Mouse (Mus musculus) MEL (cell line): Measurements from ENCODE around the gene Ankrd52. TPM values are rescaled to one million over a fixed set of nuclear protein-coding genes. Genes with fewer than 3 reads are reported as not detected.

ENCODE experiments used
- DNase-seq: peaks from one replicate; pipeline ENCODE4 v3.0.0; 2011; ENCODE audit warnings: low read depth, low spot score
- H3K27ac ChIP-seq: 2 replicates; pipeline ENCODE4 v1.5.1; 2012; ENCODE audit warnings: low read depth, mild to moderate bottlenecking, control low read depth, low read length, moderate library complexity; ENCODE audit not compliant: control insufficient read depth
- H3K27me3 ChIP-seq, 2 experiments: fragments of 150-350 bp in 1 of 2; sonication (generic) in 1 of 2; 2 replicates each; pipeline ENCODE4 v1.6.1; 2012; ENCODE audit warnings: low read length in 2 of 2, mild to moderate bottlenecking in 2 of 2, improper control_type of control experiment in 1 of 2, moderate library complexity in 1 of 2; ENCODE audit not compliant: insufficient read depth in 2 of 2, control insufficient read depth in 1 of 2
- H3K36me3 ChIP-seq, 2 experiments: 2 replicates each; pipeline ENCODE4 v1.6.1; 2012 to 2014; ENCODE audit warnings: low read length in 2 of 2, improper control_type of control experiment in 1 of 2, inconsistent platforms in 1 of 2, mild to moderate bottlenecking in 1 of 2; ENCODE audit not compliant: insufficient read depth in 2 of 2, control insufficient read depth in 1 of 2
- H3K4me1 ChIP-seq, 2 experiments: fragments of 150-350 bp in 1 of 2; sonication (generic) in 1 of 2; 2 replicates each; pipeline ENCODE4 v1.6.1; 2012; ENCODE audit warnings: low read length in 2 of 2, improper control_type of control experiment in 1 of 2, mild to moderate bottlenecking in 1 of 2; ENCODE audit not compliant: insufficient read depth in 2 of 2, control insufficient read depth in 1 of 2
- H3K4me3 ChIP-seq, 2 experiments: fragments of 150-350 bp in 1 of 2; sonication (generic) in 1 of 2; 2 replicates each; pipeline ENCODE4 v1.5.1; 2012; ENCODE audit warnings: low read depth in 2 of 2, low read length in 2 of 2, mild to moderate bottlenecking in 2 of 2, moderate library complexity in 2 of 2, control low read depth in 1 of 2, improper control_type of control experiment in 1 of 2; ENCODE audit not compliant: control insufficient read depth in 1 of 2, insufficient read depth in 1 of 2
- H3K79me2 ChIP-seq: 2 replicates; pipeline ENCODE4 v1.6.1; 2012; ENCODE audit warnings: mild to moderate bottlenecking, low read length, moderate library complexity; ENCODE audit not compliant: control insufficient read depth, poor library complexity, insufficient read depth
- H3K9ac ChIP-seq: 2 replicates; pipeline ENCODE4 v1.6.1; 2012; ENCODE audit warnings: low read depth, mild to moderate bottlenecking, control low read depth, low read length, moderate library complexity; ENCODE audit not compliant: control insufficient read depth, poor library complexity, severe bottlenecking
- H3K9me3 ChIP-seq: fragments of 150-350 bp; sonication (generic); replicated peaks from 2 replicates; pipeline ENCODE4 v1.6.1; 2012; ENCODE audit warnings: mild to moderate bottlenecking, low read length, improper control_type of control experiment, moderate library complexity; ENCODE audit not compliant: insufficient read depth
- BHLHE40 ChIP-seq: IDR thresholded peaks from 2 replicates; pipeline ENCODE4 v1.6.1; 2012; ENCODE audit warnings: low read depth, mild to moderate bottlenecking, inconsistent platforms, low read length, improper control_type of control experiment, borderline replicate concordance
- CHD2 ChIP-seq: IDR thresholded peaks from 2 replicates; pipeline ENCODE4 v1.6.1; 2011; ENCODE audit warnings: low read length, improper control_type of control experiment
- CTCF ChIP-seq, 3 experiments: IDR thresholded peaks in 2 of 3; conservative IDR thresholded peaks in 1 of 3; 2 replicates each; pipeline ENCODE4 v1.5.1; 2011 to 2012; ENCODE audit warnings: low read length in 3 of 3, low read depth in 2 of 3, mild to moderate bottlenecking in 2 of 3, improper control_type of control experiment in 1 of 3, inconsistent platforms in 1 of 3, mixed read lengths in 1 of 3, moderate library complexity in 1 of 3; ENCODE audit not compliant: control insufficient read depth in 1 of 3, insufficient read depth in 1 of 3, poor library complexity in 1 of 3, severe bottlenecking in 1 of 3
- ELF1 ChIP-seq: IDR thresholded peaks from 2 replicates; pipeline ENCODE4 v1.6.1; 2014; ENCODE audit warnings: low read depth, mild to moderate bottlenecking, inconsistent platforms, low read length, improper control_type of control experiment, moderate library complexity
- EP300 ChIP-seq, 2 experiments: IDR thresholded peaks; 2 replicates each; pipeline ENCODE4 v1.6.1; 2011; ENCODE audit warnings: improper control_type of control experiment in 2 of 2, low read length in 2 of 2, low read depth in 1 of 2, mild to moderate bottlenecking in 1 of 2
- ETS1 ChIP-seq: IDR thresholded peaks from 2 replicates; pipeline ENCODE4 v1.6.1; 2012; ENCODE audit warnings: low read depth, mild to moderate bottlenecking, inconsistent platforms, low read length, improper control_type of control experiment, moderate library complexity
- GABPA ChIP-seq: IDR thresholded peaks from 2 replicates; pipeline ENCODE4 v1.6.1; 2012; ENCODE audit warnings: low read depth, mild to moderate bottlenecking, inconsistent platforms, low read length, improper control_type of control experiment, moderate library complexity
- HCFC1 ChIP-seq: IDR thresholded peaks from 2 replicates; pipeline ENCODE4 v1.6.1; 2012; ENCODE audit warnings: low read depth, mild to moderate bottlenecking, inconsistent platforms, low read length, improper control_type of control experiment, moderate library complexity
- JUND ChIP-seq: IDR thresholded peaks from 2 replicates; pipeline ENCODE4 v1.6.1; 2011; ENCODE audit warnings: low read depth, mild to moderate bottlenecking, improper control_type of control experiment, low read length
- KAT2A ChIP-seq: conservative IDR thresholded peaks from 2 replicates; pipeline ENCODE4 v1.6.1; 2012; ENCODE audit warnings: low read depth, low read length, improper control_type of control experiment, inconsistent platforms
- MAX ChIP-seq: IDR thresholded peaks from 2 replicates; pipeline ENCODE4 v1.6.1; 2011; ENCODE audit warnings: low read length, improper control_type of control experiment
- MAZ ChIP-seq: IDR thresholded peaks from 2 replicates; pipeline ENCODE4 v1.6.1; 2012; ENCODE audit warnings: low read depth, mild to moderate bottlenecking, inconsistent platforms, low read length, improper control_type of control experiment
- MXI1 ChIP-seq: IDR thresholded peaks from 2 replicates; pipeline ENCODE4 v1.6.1; 2011; ENCODE audit warnings: mild to moderate bottlenecking, low read depth, low read length, improper control_type of control experiment
- NELFE ChIP-seq: IDR thresholded peaks from 2 replicates; pipeline ENCODE4 v1.6.1; 2011; ENCODE audit warnings: low read depth, low read length, improper control_type of control experiment
- NRF1 ChIP-seq: IDR thresholded peaks from 2 replicates; pipeline ENCODE4 v1.6.1; 2014; ENCODE audit warnings: low read depth, mild to moderate bottlenecking, inconsistent platforms, low read length, improper control_type of control experiment, moderate library complexity; ENCODE audit not compliant: poor library complexity, insufficient read depth, severe bottlenecking
- POLR2A ChIP-seq, 2 experiments: IDR thresholded peaks; 2 replicates each; pipeline ENCODE4 v1.6.1; 2011 to 2012; ENCODE audit warnings: low read length in 2 of 2, mild to moderate bottlenecking in 2 of 2, control low read depth in 1 of 2, improper control_type of control experiment in 1 of 2, low read depth in 1 of 2, moderate library complexity in 1 of 2; ENCODE audit not compliant: control insufficient read depth in 1 of 2, insufficient read depth in 1 of 2, poor library complexity in 1 of 2
- POLR2AphosphoS2 ChIP-seq: IDR thresholded peaks from 2 replicates; pipeline ENCODE4 v1.6.1; 2011; ENCODE audit warnings: low read length, improper control_type of control experiment
- RAD21 ChIP-seq: IDR thresholded peaks from 2 replicates; pipeline ENCODE4 v1.6.1; 2011; ENCODE audit warnings: mild to moderate bottlenecking, low read depth, low read length, improper control_type of control experiment
- SIN3A ChIP-seq: IDR thresholded peaks from 2 replicates; pipeline ENCODE4 v1.6.1; 2012; ENCODE audit warnings: low read length, improper control_type of control experiment, inconsistent platforms
- SMC3 ChIP-seq: IDR thresholded peaks from 2 replicates; pipeline ENCODE4 v1.6.1; 2011; ENCODE audit warnings: low read depth, low read length, improper control_type of control experiment
- TAL1 ChIP-seq: IDR thresholded peaks from 2 replicates; pipeline ENCODE4 v1.6.1; 2012; ENCODE audit warnings: mild to moderate bottlenecking, inconsistent platforms, low read length, moderate library complexity, mixed read lengths
- TBP ChIP-seq: IDR thresholded peaks from 2 replicates; pipeline ENCODE4 v1.8.0; 2011; ENCODE audit warnings: low read depth, low read length, improper control_type of control experiment
- TCF12 ChIP-seq: IDR thresholded peaks from 2 replicates; pipeline ENCODE4 v1.6.1; 2014; ENCODE audit warnings: low read depth, mild to moderate bottlenecking, inconsistent platforms, low read length, improper control_type of control experiment, moderate library complexity
- UBTF ChIP-seq: IDR thresholded peaks from 2 replicates; pipeline ENCODE4 v1.6.1; 2012; ENCODE audit warnings: low read depth, mild to moderate bottlenecking, inconsistent platforms, low read length, improper control_type of control experiment, moderate library complexity, borderline replicate concordance; ENCODE audit not compliant: insufficient read depth
- ZC3H11A ChIP-seq: IDR thresholded peaks from 2 replicates; pipeline ENCODE4 v1.6.1; 2012; ENCODE audit warnings: low read depth, mild to moderate bottlenecking, inconsistent platforms, low read length, improper control_type of control experiment
- ZKSCAN1 ChIP-seq: IDR thresholded peaks from 2 replicates; pipeline ENCODE4 v1.6.1; 2012; ENCODE audit warnings: low read depth, mild to moderate bottlenecking, inconsistent platforms, low read length, improper control_type of control experiment, moderate library complexity
- ZMIZ1 ChIP-seq: IDR thresholded peaks from 2 replicates; pipeline ENCODE4 v1.6.1; 2012; ENCODE audit warnings: low read depth, mild to moderate bottlenecking, inconsistent platforms, low read length, improper control_type of control experiment, moderate library complexity
- ZNF384 ChIP-seq: IDR thresholded peaks from 2 replicates; pipeline ENCODE4 v1.6.1; 2012; ENCODE audit warnings: low read depth, mild to moderate bottlenecking, inconsistent platforms, low read length, improper control_type of control experiment
- polyA plus RNA-seq, 2 experiments: library from polyadenylated mRNA; stranded (reverse) in 1 of 2; unstranded in 1 of 2; fragments of >175 nt in 1 of 2; fragments of >200 nt in 1 of 2; gene quantifications; 2 replicates each; pipeline versions ENCODE4 v1.2.1 to v1.2.4; 2012; ENCODE audit warnings: low replicate concordance in 2 of 2, low read depth in 1 of 2; ENCODE audit not compliant: insufficient read length in 2 of 2, insufficient read depth in 1 of 2, missing spikeins in 1 of 2
- total RNA-seq: library from RNA; depleted of rRNA; stranded (reverse); fragments of 300-350 nt; gene quantifications from 2 replicates; pipeline ENCODE4 v1.2.3, GENCODE M21; 2012; rRNA removed

The Ankrd52 gene
- total RNA-seq, result 9.5 and 10.0 TPM in 2 replicates
- 10 to 100 TPM in 1 of 2 experiments, not detected in 1; 39.9 TPM for polyA plus RNA-seq

GRCm38 (mm10) chr10:128376455-128377211 is at the start of gene Ankrd52:
Ankrd52 (plus strand) TSS chr10:128377115.
- Histone ChIP-seq H3K9me3 (no peaks in the 10 kb centered on the region), H3K9ac (peak within 1 kb of the TSS; percentile 97), H3K27ac (peak within 1 kb of the TSS; percentile 59), H3K4me1 (peaks cover 0 to 14% of the 10 kb centered on the region in 2 experiments), H3K79me2 (peaks cover 22% of the 10 kb centered on the region), H3K36me3 (peaks cover 2 to 8% of the 10 kb centered on the region in 2 experiments), H3K4me3 (peak within 1 kb of the TSS; percentile 90 to 99), H3K27me3 (no peaks in the 10 kb centered on the region)
- no peak for TF ChIP-seq ETS1
- TF ChIP-seq NELFE, result peak; percentile 62
- peak; percentile 43 for TF ChIP-seq MAX
- 0 out of 2 replicates have a peak, but pooled peaks have one; percentile 6 for TF ChIP-seq MXI1
- no peak for TF ChIP-seq ZKSCAN1
- peak in 2 of 3 experiments; percentile 61 to 83; a peak in 5 of 6 replicates for TF ChIP-seq CTCF (IDR thresholded peaks at IDR 0.05 in 2 of 3, conservative IDR thresholded peaks at IDR 0.05 in 1 of 3; ENCODE audit: control insufficient read depth in 1 of 3, insufficient read depth in 1 of 3, low read depth in 2 of 3, low read length in 3 of 3, poor library complexity in 1 of 3, severe bottlenecking in 1 of 3)
- TF ChIP-seq ZMIZ1, result peak; percentile 55
- peak; percentile 79; the same call in 1 of the 2 replicates for TF ChIP-seq TBP
- TF ChIP-seq SIN3A, result peak; percentile 60; the same call in 1 of the 2 replicates
- TF ChIP-seq BHLHE40, result peak; percentile 30; the same call in 1 of the 2 replicates
- no peak for TF ChIP-seq TCF12
- peak; percentile 49 for TF ChIP-seq HCFC1
- no peak for TF ChIP-seq POLR2AphosphoS2
- TF ChIP-seq EP300 (IDR thresholded peaks at IDR 0.05; ENCODE audit: low read depth in 1 of 2, low read length in 2 of 2), result 0 out of 4 replicates have a peak, but pooled peaks of 1 of the 2 experiments have one; percentile 8
- no peak for TF ChIP-seq ZNF384
- TF ChIP-seq MAZ, result peak; percentile 79; the same call in 1 of the 2 replicates
- peak; percentile 31 to 72 for TF ChIP-seq POLR2A (IDR thresholded peaks at IDR 0.05; ENCODE audit: control insufficient read depth in 1 of 2, insufficient read depth in 1 of 2, low read depth in 1 of 2, low read length in 2 of 2, poor library complexity in 1 of 2)
- peak; percentile 42 for TF ChIP-seq SMC3
- DNase-seq, result peak; percentile 69

GRCm38 (mm10) chr10:128327610-128328009 is 49.3 kb upstream of the Ankrd52 start:
- Histone ChIP-seq H3K4me1 (peaks cover 2 to 17% of the 10 kb centered on the region in 2 experiments; a peak in 3 of 4 replicates), H3K9ac (no peak overlapping the region), H3K27ac (no peak overlapping the region), H3K79me2 (peaks cover 11% of the 10 kb centered on the region), H3K4me3 (no peak overlapping the region), H3K36me3 (peaks cover 0 to 16% of the 10 kb centered on the region in 2 experiments; a peak in 2 of 4 replicates), H3K9me3 (no peaks in the 10 kb centered on the region), H3K27me3 (no peaks in the 10 kb centered on the region)
- DNase-seq, result peak; percentile 62
- TF ChIP-seq ZC3H11A, result no peak
- TF ChIP-seq NRF1, result no peak
- no peak for TF ChIP-seq ZMIZ1
- TF ChIP-seq CHD2, result no peak
- no peak for TF ChIP-seq ELF1
- no peak for TF ChIP-seq EP300 (IDR thresholded peaks at IDR 0.05; ENCODE audit: low read depth in 1 of 2, low read length in 2 of 2)
- TF ChIP-seq UBTF, result no peak
- no peak for TF ChIP-seq POLR2A (IDR thresholded peaks at IDR 0.05; ENCODE audit: control insufficient read depth in 1 of 2, insufficient read depth in 1 of 2, low read depth in 1 of 2, low read length in 2 of 2, poor library complexity in 1 of 2)
- no peak for TF ChIP-seq POLR2AphosphoS2
- TF ChIP-seq HCFC1, result no peak
- TF ChIP-seq KAT2A, result no peak
- TF ChIP-seq TAL1, result no peak
- peak; percentile 21 to 65 (median 63); a peak in 5 of 6 replicates for TF ChIP-seq CTCF (IDR thresholded peaks at IDR 0.05 in 2 of 3, conservative IDR thresholded peaks at IDR 0.05 in 1 of 3; ENCODE audit: control insufficient read depth in 1 of 3, insufficient read depth in 1 of 3, low read depth in 2 of 3, low read length in 3 of 3, poor library complexity in 1 of 3, severe bottlenecking in 1 of 3)
- no peak for TF ChIP-seq JUND
- no peak for TF ChIP-seq GABPA
- peak; percentile 35 for TF ChIP-seq RAD21
- TF ChIP-seq MAX, result no peak
